Mouse (Mus musculus): ENCODE measurements at regions not wholly inside any gene's neighbourhood (a gene's known extent, or its start where the extent isn't known, plus 50 kb on each side); places are given as distances from the start of the nearest gene placed in this dataset.
"Not testable (repeated sequence)": the region's sequence is repeated elsewhere in the genome, so short reads cannot be mapped to it uniquely, and the experiment has no call there.

- not testable (repeated sequence) for H3K4me2 ChIP-seq (replicated peaks); H3K4me1 ChIP-seq; H3K36me3 ChIP-seq; H3K9me3 ChIP-seq (replicated peaks); H3K4me3 ChIP-seq (replicated peaks); ATAC-seq (ENCODE audit: insufficient number of reproducible peaks, low FRiP score, low TSS enrichment, low read depth); H3K27ac ChIP-seq (replicated peaks); H3K9ac ChIP-seq; H3K27me3 ChIP-seq
- 95% methylated on average over 2 of the region's 3 CpGs for WGBS
Observed at GRCm38 (mm10) chr8:20285523-20285922, 77.5 kb downstream of the Gm15319 start.

- H3K27ac ChIP-seq (replicated peaks); H3K4me3 ChIP-seq (replicated peaks); H3K9ac ChIP-seq; H3K4me1 ChIP-seq; H3K27me3 ChIP-seq; H3K9me3 ChIP-seq (replicated peaks); H3K36me3 ChIP-seq; H3K4me2 ChIP-seq (replicated peaks); ATAC-seq (ENCODE audit: insufficient number of reproducible peaks, low FRiP score, low TSS enrichment, low read depth): not testable (repeated sequence)
- 77% methylated on average over 6 of the region's 6 CpGs for WGBS
Observed at GRCm38 (mm10) chr8:20284856-20285255, 78.2 kb downstream of the Gm15319 start.

GRCm38 (mm10) chr8:20283141-20283540, 79.9 kb downstream of the Gm15319 start:
- H3K27ac ChIP-seq (replicated peaks); H3K36me3 ChIP-seq; H3K4me1 ChIP-seq; H3K9ac ChIP-seq; H3K27me3 ChIP-seq; H3K4me2 ChIP-seq (replicated peaks); ATAC-seq (ENCODE audit: insufficient number of reproducible peaks, low FRiP score, low TSS enrichment, low read depth); H3K4me3 ChIP-seq (replicated peaks); H3K9me3 ChIP-seq (replicated peaks): not testable (repeated sequence)
- 67% methylated on average over 1 of the region's 3 CpGs for WGBS

- not testable (repeated sequence) for H3K27ac ChIP-seq (replicated peaks); H3K36me3 ChIP-seq; ATAC-seq (ENCODE audit: insufficient number of reproducible peaks, low FRiP score, low TSS enrichment, low read depth); H3K4me1 ChIP-seq; H3K9me3 ChIP-seq (replicated peaks); H3K4me3 ChIP-seq (replicated peaks); H3K4me2 ChIP-seq (replicated peaks); H3K9ac ChIP-seq; H3K27me3 ChIP-seq
- WGBS: 92% methylated on average over 14 of the region's 14 CpGs
Observed at GRCm38 (mm10) chr8:20281201-20281887, 81.7 kb downstream of the Gm15319 start.

- H3K4me2 ChIP-seq (replicated peaks); H3K4me1 ChIP-seq; H3K27me3 ChIP-seq; H3K9ac ChIP-seq; H3K36me3 ChIP-seq; H3K27ac ChIP-seq (replicated peaks); ATAC-seq (ENCODE audit: insufficient number of reproducible peaks, low FRiP score, low TSS enrichment, low read depth); H3K9me3 ChIP-seq (replicated peaks); H3K4me3 ChIP-seq (replicated peaks): not testable (repeated sequence)
- WGBS: 63% methylated on average over 1 of the region's 1 CpGs
Observed at GRCm38 (mm10) chr8:20277701-20278100, 85.3 kb downstream of the Gm15319 start.

GRCm38 (mm10) chr8:20276661-20277060, 86.3 kb downstream of the Gm15319 start:
- not testable (repeated sequence) for H3K4me1 ChIP-seq; H3K4me3 ChIP-seq (replicated peaks); H3K27me3 ChIP-seq; ATAC-seq (ENCODE audit: insufficient number of reproducible peaks, low FRiP score, low TSS enrichment, low read depth); H3K9me3 ChIP-seq (replicated peaks); H3K27ac ChIP-seq (replicated peaks); H3K4me2 ChIP-seq (replicated peaks); H3K36me3 ChIP-seq; H3K9ac ChIP-seq
- WGBS: 91% methylated on average over 1 of the region's 1 CpGs

- H3K36me3 ChIP-seq; H3K27ac ChIP-seq (replicated peaks); H3K4me1 ChIP-seq; H3K27me3 ChIP-seq; H3K9ac ChIP-seq; H3K9me3 ChIP-seq (replicated peaks); ATAC-seq (ENCODE audit: insufficient number of reproducible peaks, low FRiP score, low TSS enrichment, low read depth); H3K4me2 ChIP-seq (replicated peaks); H3K4me3 ChIP-seq (replicated peaks): not testable (repeated sequence)
- 78% methylated on average over 4 of the region's 5 CpGs for WGBS
Observed at GRCm38 (mm10) chr8:20273844-20274243, 89.2 kb downstream of the Gm15319 start.

- ATAC-seq (ENCODE audit: insufficient number of reproducible peaks, low FRiP score, low TSS enrichment, low read depth); H3K27me3 ChIP-seq; H3K9me3 ChIP-seq (replicated peaks); H3K4me2 ChIP-seq (replicated peaks); H3K4me3 ChIP-seq (replicated peaks); H3K9ac ChIP-seq; H3K36me3 ChIP-seq; H3K27ac ChIP-seq (replicated peaks); H3K4me1 ChIP-seq: not testable (repeated sequence)
- WGBS: 77% methylated on average over 14 of the region's 14 CpGs
Observed at GRCm38 (mm10) chr8:20267520-20268127, 95.4 kb downstream of the Gm15319 start.

GRCm38 (mm10) chr8:20266776-20267175, 96.2 kb downstream of the Gm15319 start:
- ATAC-seq (ENCODE audit: insufficient number of reproducible peaks, low FRiP score, low TSS enrichment, low read depth); H3K27me3 ChIP-seq; H3K36me3 ChIP-seq; H3K27ac ChIP-seq (replicated peaks); H3K4me1 ChIP-seq; H3K9me3 ChIP-seq (replicated peaks); H3K9ac ChIP-seq; H3K4me3 ChIP-seq (replicated peaks); H3K4me2 ChIP-seq (replicated peaks): not testable (repeated sequence)
- 85% methylated on average over 3 of the region's 3 CpGs for WGBS

- not testable (repeated sequence) for H3K36me3 ChIP-seq; H3K27me3 ChIP-seq; H3K4me2 ChIP-seq (replicated peaks); H3K27ac ChIP-seq (replicated peaks); H3K9me3 ChIP-seq (replicated peaks); H3K9ac ChIP-seq; H3K4me1 ChIP-seq; H3K4me3 ChIP-seq (replicated peaks); ATAC-seq (ENCODE audit: insufficient number of reproducible peaks, low FRiP score, low TSS enrichment, low read depth)
- 70% methylated on average over 1 of the region's 1 CpGs for WGBS
Observed at GRCm38 (mm10) chr8:20264612-20265011, 98.4 kb downstream of the Gm15319 start.

GRCm38 (mm10) chr8:20264106-20264505, 98.9 kb downstream of the Gm15319 start:
- not testable (repeated sequence) for H3K4me3 ChIP-seq (replicated peaks); H3K27me3 ChIP-seq; ATAC-seq (ENCODE audit: insufficient number of reproducible peaks, low FRiP score, low TSS enrichment, low read depth); H3K36me3 ChIP-seq; H3K9ac ChIP-seq; H3K9me3 ChIP-seq (replicated peaks); H3K27ac ChIP-seq (replicated peaks); H3K4me2 ChIP-seq (replicated peaks); H3K4me1 ChIP-seq
- WGBS: 85% methylated on average over 3 of the region's 3 CpGs
